Mouse (Mus musculus): ENCODE measurements around the gene Phlpp2. TPM values are rescaled to one million over a fixed set of nuclear protein-coding genes. Genes with fewer than 3 reads are reported as not detected.

The Phlpp2 gene
- polyA plus RNA-seq (2015; fragmentation: Nextera tagmentation; extraction: Ambion mirVana), result 4.7 and 5.2 TPM in 2 replicates

- WGBS, result 1% methylated on average over 42 of the region's 42 CpGs
Observed at GRCm38 (mm10) chr8:109868003-109868679, at the start of gene Phlpp2. Phlpp2 (plus strand) TSS chr8:109868542.

GRCm38 (mm10) chr8:109823561-109823960 is 44.8 kb upstream of the Phlpp2 start:
- ATAC-seq (replicated peaks), result no peak
- H3K4me3 ChIP-seq, result no peak overlapping the region
- H3K4me2 ChIP-seq, result no peak overlapping the region
- H3K9ac ChIP-seq, result no peak overlapping the region
- 89% methylated on average over 2 of the region's 2 CpGs for WGBS
- no peaks in the 10 kb centered on the region for H3K9me3 ChIP-seq
- no peak overlapping the region for H3K27ac ChIP-seq
- no peaks in the 10 kb centered on the region for H3K4me1 ChIP-seq
- H3K36me3 ChIP-seq (replicated peaks), result no peaks in the 10 kb centered on the region
- H3K27me3 ChIP-seq (replicated peaks), result no peaks in the 10 kb centered on the region

More at GRCm38 (mm10) chr8:109868003-109868679, at the start of gene Phlpp2:
- ATAC-seq (replicated peaks), result peak; percentile 98
- Histone ChIP-seq H3K9ac (peak within 1 kb of the TSS; percentile 89), H3K9me3 (no peaks in the 10 kb centered on the region), H3K27me3 (replicated peaks) (no peaks in the 10 kb centered on the region), H3K4me3 (peak within 1 kb of the TSS; percentile 93), H3K27ac (peak within 1 kb of the TSS; percentile 92), H3K4me2 (peak within 1 kb of the TSS; percentile 60), H3K4me1 (peaks cover 24% of the 10 kb centered on the region; the same call in 1 of the 2 replicates), H3K36me3 (replicated peaks) (0 out of 2 replicates have a peak, but pooled peaks cover 4% of the 10 kb centered on the region)

DNA sequence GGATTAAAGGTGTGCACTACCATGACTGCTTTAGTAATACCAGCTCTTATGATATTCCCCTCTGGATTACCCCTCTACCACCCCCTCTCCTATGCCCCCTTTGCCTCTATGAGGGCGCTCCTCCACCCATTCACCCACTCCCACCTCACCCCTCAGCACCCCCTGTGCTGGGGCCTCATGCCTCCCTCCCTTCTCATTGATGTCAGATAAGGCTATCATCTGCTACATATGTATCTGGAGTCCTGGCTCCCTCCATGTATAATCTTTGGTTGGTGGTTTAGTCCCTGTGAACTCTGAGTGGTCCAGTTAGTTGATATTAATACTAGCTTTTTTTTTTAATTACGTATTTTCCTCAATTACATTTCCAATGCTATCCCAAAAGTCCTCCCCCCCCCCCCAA is 28.5 kb upstream of the Phlpp2 start:
- 93% methylated on average over 2 of the region's 2 CpGs for WGBS
- ATAC-seq (replicated peaks), result no peak
- H3K4me2 ChIP-seq, result no peak overlapping the region
- no peak overlapping the region for H3K4me3 ChIP-seq
- no peaks in the 10 kb centered on the region for H3K4me1 ChIP-seq
- H3K36me3 ChIP-seq (replicated peaks), result peaks cover 23% of the 10 kb centered on the region
- H3K27me3 ChIP-seq (replicated peaks), result no peaks in the 10 kb centered on the region
- no peak overlapping the region for H3K27ac ChIP-seq
- no peaks in the 10 kb centered on the region for H3K9me3 ChIP-seq
- H3K9ac ChIP-seq, result no peak overlapping the region

- Histone ChIP-seq H3K36me3 (replicated peaks) (peaks cover 20% of the 10 kb centered on the region), H3K4me3 (no peak overlapping the region), H3K27ac (no peak overlapping the region), H3K27me3 (replicated peaks) (no peaks in the 10 kb centered on the region), H3K4me2 (no peak overlapping the region), H3K4me1 (no peaks in the 10 kb centered on the region), H3K9ac (no peak overlapping the region), H3K9me3 (no peaks in the 10 kb centered on the region)
- no peak for ATAC-seq (replicated peaks)
- WGBS, result 92% methylated on average over 1 of the region's 1 CpGs
Observed at GRCm38 (mm10) chr8:109842468-109842867, 25.9 kb upstream of the Phlpp2 start.

- H3K4me2 ChIP-seq, result no peak overlapping the region
- peaks cover 37% of the 10 kb centered on the region for H3K36me3 ChIP-seq (replicated peaks)
- H3K4me1 ChIP-seq, result no peaks in the 10 kb centered on the region
- no peak overlapping the region for H3K9ac ChIP-seq
- no peak for ATAC-seq (replicated peaks)
- no peak overlapping the region for H3K27ac ChIP-seq
- H3K9me3 ChIP-seq, result no peaks in the 10 kb centered on the region
- H3K4me3 ChIP-seq, result no peak overlapping the region
- H3K27me3 ChIP-seq (replicated peaks), result no peaks in the 10 kb centered on the region
- 92% methylated on average over 2 of the region's 2 CpGs for WGBS
Observed at GRCm38 (mm10) chr8:109847866-109848265, 20.5 kb upstream of the Phlpp2 start.

DNA sequence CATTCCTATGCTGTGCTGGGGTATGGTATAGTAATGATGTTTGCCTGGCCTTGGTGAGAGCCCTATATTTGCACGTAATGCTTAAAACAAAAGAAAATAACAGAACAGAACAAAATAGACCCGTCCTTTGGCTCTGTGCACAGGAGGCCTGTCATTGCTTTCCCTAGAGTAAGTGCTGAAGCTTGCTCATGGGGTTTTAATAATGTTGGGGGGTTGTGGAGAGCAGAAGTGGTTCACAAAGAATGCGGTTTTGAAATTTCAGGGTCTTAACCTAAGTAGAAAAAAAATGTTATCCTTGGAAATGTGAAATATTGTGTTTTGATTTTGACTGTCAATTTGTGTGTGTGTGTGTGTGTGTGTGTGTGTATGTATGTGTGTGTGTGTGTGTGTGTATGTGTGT is 19.4 kb upstream of the Phlpp2 start:
- Histone ChIP-seq H3K4me1 (no peaks in the 10 kb centered on the region), H3K9me3 (no peaks in the 10 kb centered on the region), H3K27me3 (replicated peaks) (no peaks in the 10 kb centered on the region), H3K4me2 (no peak overlapping the region), H3K36me3 (replicated peaks) (peaks cover 30% of the 10 kb centered on the region), H3K4me3 (no peak overlapping the region), H3K9ac (no peak overlapping the region), H3K27ac (no peak overlapping the region)
- 94% methylated on average over 3 of the region's 3 CpGs for WGBS
- no peak for ATAC-seq (replicated peaks)

DNA sequence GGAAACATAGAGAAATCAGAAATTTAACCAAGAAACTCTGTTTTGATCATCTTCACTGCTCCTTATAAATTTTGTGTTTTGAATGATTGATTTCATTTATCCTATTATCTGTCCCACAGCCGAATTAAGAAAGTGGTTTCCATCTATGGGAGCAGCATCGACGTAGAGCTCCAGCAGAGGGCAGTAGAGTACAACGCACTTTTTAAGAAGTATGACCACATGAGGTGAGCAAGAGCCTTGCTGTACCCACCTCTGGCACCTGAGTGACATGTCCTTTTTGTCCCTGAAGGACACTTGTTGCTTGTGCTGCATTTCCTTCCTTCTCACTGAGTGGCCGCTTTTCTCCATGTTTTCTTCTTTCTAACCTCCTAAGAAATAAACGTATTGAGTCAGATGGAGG is 14.9 kb upstream of the Phlpp2 start:
- no peak overlapping the region for H3K4me3 ChIP-seq
- H3K9ac ChIP-seq, result no peak overlapping the region
- no peaks in the 10 kb centered on the region for H3K9me3 ChIP-seq
- H3K27ac ChIP-seq, result no peak overlapping the region
- no peaks in the 10 kb centered on the region for H3K27me3 ChIP-seq (replicated peaks)
- no peak overlapping the region for H3K4me2 ChIP-seq
- WGBS, result 50% methylated on average over 6 of the region's 6 CpGs
- no peak for ATAC-seq (replicated peaks)
- H3K4me1 ChIP-seq, result no peaks in the 10 kb centered on the region
- H3K36me3 ChIP-seq (replicated peaks), result peaks cover 41% of the 10 kb centered on the region

- 92% methylated on average over 4 of the region's 4 CpGs for WGBS
- no peak overlapping the region for H3K4me2 ChIP-seq
- no peak overlapping the region for H3K9ac ChIP-seq
- no peaks in the 10 kb centered on the region for H3K4me1 ChIP-seq
- no peak overlapping the region for H3K4me3 ChIP-seq
- no peaks in the 10 kb centered on the region for H3K27me3 ChIP-seq (replicated peaks)
- ATAC-seq (replicated peaks), result no peak
- H3K36me3 ChIP-seq (replicated peaks), result peaks cover 42% of the 10 kb centered on the region
- H3K9me3 ChIP-seq, result no peaks in the 10 kb centered on the region
- H3K27ac ChIP-seq, result no peak overlapping the region
Observed at GRCm38 (mm10) chr8:109854522-109854921, 13.8 kb upstream of the Phlpp2 start.

GRCm38 (mm10) chr8:109855451-109855850 is 12.9 kb upstream of the Phlpp2 start:
- H3K36me3 ChIP-seq (replicated peaks), result peaks cover 37% of the 10 kb centered on the region
- H3K4me2 ChIP-seq, result no peak overlapping the region
- no peaks in the 10 kb centered on the region for H3K4me1 ChIP-seq
- H3K27ac ChIP-seq, result no peak overlapping the region
- H3K27me3 ChIP-seq (replicated peaks), result no peaks in the 10 kb centered on the region
- no peaks in the 10 kb centered on the region for H3K9me3 ChIP-seq
- no peak overlapping the region for H3K9ac ChIP-seq
- H3K4me3 ChIP-seq, result no peak overlapping the region
- no peak for ATAC-seq (replicated peaks)
- WGBS, result 99% methylated on average over 6 of the region's 6 CpGs

GRCm38 (mm10) chr8:109863398-109863797 is 4.9 kb upstream of the Phlpp2 start:
- no peak for ATAC-seq (replicated peaks)
- H3K4me1 ChIP-seq, result peaks cover 4% of the 10 kb centered on the region; the same call in 1 of the 2 replicates
- H3K27ac ChIP-seq, result no peak overlapping the region
- H3K9me3 ChIP-seq, result no peaks in the 10 kb centered on the region
- no peaks in the 10 kb centered on the region for H3K27me3 ChIP-seq (replicated peaks)
- H3K4me2 ChIP-seq, result no peak overlapping the region
- H3K9ac ChIP-seq, result no peak overlapping the region
- peaks cover 22% of the 10 kb centered on the region for H3K36me3 ChIP-seq (replicated peaks)
- H3K4me3 ChIP-seq, result no peak overlapping the region
- WGBS, result 90% methylated on average over 2 of the region's 2 CpGs

DNA sequence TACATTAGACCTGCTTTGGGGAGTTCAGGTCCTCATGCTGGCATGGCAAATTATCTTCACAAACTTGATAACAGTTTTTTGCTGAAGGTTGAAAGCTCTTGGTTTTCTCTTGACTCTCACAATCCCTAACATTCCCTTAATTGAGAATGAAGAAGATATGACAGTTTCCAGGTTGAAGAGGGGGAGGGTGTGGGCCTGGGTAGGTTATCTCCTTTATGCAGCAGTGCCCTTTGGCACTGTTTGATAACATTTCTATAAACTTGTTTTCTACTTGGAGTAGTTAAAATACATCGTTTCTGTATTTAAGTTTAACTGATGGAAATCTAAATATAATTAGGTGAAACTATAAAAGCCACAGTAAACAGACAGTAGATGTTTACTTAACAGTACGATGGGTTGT is 3.5 kb upstream of the Phlpp2 start:
- Histone ChIP-seq H3K4me1 (peaks cover 7% of the 10 kb centered on the region; the same call in 1 of the 2 replicates), H3K9me3 (no peaks in the 10 kb centered on the region), H3K27ac (no peak overlapping the region), H3K9ac (no peak overlapping the region), H3K4me2 (no peak overlapping the region), H3K27me3 (replicated peaks) (no peaks in the 10 kb centered on the region), H3K36me3 (replicated peaks) (peaks cover 20% of the 10 kb centered on the region), H3K4me3 (no peak overlapping the region)
- 90% methylated on average over 2 of the region's 2 CpGs for WGBS
- no peak for ATAC-seq (replicated peaks)

- Histone ChIP-seq H3K27ac (no peak overlapping the region), H3K4me1 (peaks cover 14% of the 10 kb centered on the region; the same call in 1 of the 2 replicates), H3K9me3 (no peaks in the 10 kb centered on the region), H3K4me2 (no peak overlapping the region), H3K4me3 (no peak overlapping the region), H3K36me3 (replicated peaks) (peaks cover 16% of the 10 kb centered on the region), H3K9ac (no peak overlapping the region), H3K27me3 (replicated peaks) (no peaks in the 10 kb centered on the region)
- no peak for ATAC-seq (replicated peaks)
- 78% methylated on average over 4 of the region's 4 CpGs for WGBS
Observed at GRCm38 (mm10) chr8:109865536-109865935, 2.8 kb upstream of the Phlpp2 start.

- Histone ChIP-seq H3K4me2 (no peak overlapping the region), H3K9me3 (no peaks in the 10 kb centered on the region), H3K36me3 (replicated peaks) (0 out of 2 replicates have a peak, but pooled peaks cover 4% of the 10 kb centered on the region), H3K4me1 (peaks cover 24% of the 10 kb centered on the region; the same call in 1 of the 2 replicates), H3K27me3 (replicated peaks) (no peaks in the 10 kb centered on the region), H3K9ac (no peak overlapping the region), H3K4me3 (no peak overlapping the region), H3K27ac (no peak overlapping the region)
- 94% methylated on average over 5 of the region's 5 CpGs for WGBS
- no peak for ATAC-seq (replicated peaks)
Observed at GRCm38 (mm10) chr8:109866690-109867089, 1.7 kb upstream of the Phlpp2 start.
